Mouse (Mus musculus): Measurements from ENCODE around the gene Ccdc157. TPM values are rescaled to one million over a fixed set of nuclear protein-coding genes. Genes with fewer than 3 reads are reported as not detected.
"Not testable (repeated sequence)": the region's sequence is repeated elsewhere in the genome, so short reads cannot be mapped to it uniquely, and the experiment has no call there.

The Ccdc157 gene
- polyA plus RNA-seq, 1 experiment from 2014 or later, result 2.4 TPM

GRCm38 (mm10) chr11:4186486-4187317, 26.6 kb upstream of the Ccdc157 start, which contains the start of gene Tbc1d10a:
Gene Tbc1d10a (plus strand): TSS chr11:4186789.
- Histone ChIP-seq H3K4me1 (ENCODE audit: control insufficient read depth, insufficient read depth, low read length) (peaks cover 4% of the 10 kb centered on the region), H3K9ac (ENCODE audit: low read length) (peak within 1 kb of the TSS; percentile 86), H3K4me3 (ENCODE audit: low read depth, low read length) (peak within 1 kb of the TSS; percentile 73), H3K36me3 (ENCODE audit: control insufficient read depth, insufficient read depth, low read length) (peaks cover 16% of the 10 kb centered on the region), H3K4me2 (ENCODE audit: low read length) (peak within 1 kb of the TSS; percentile 89), H3K9me3 (replicated peaks; ENCODE audit: control insufficient read depth, low read length) (no peaks in the 10 kb centered on the region), H3K27ac (ENCODE audit: low read depth, low read length) (peak within 1 kb of the TSS; percentile 33; the same call in 1 of the 2 replicates), H3K27me3 (replicated peaks; ENCODE audit: control insufficient read depth, insufficient read depth, low read length) (no peaks in the 10 kb centered on the region)
- ATAC-seq (peak; percentile 99), DNase-seq (ENCODE audit: low spot score) (peak; percentile 99)
- WGBS, result under 1% methylated on average over 56 of the region's 71 CpGs

- not testable (repeated sequence) for H3K9me3 ChIP-seq (replicated peaks; ENCODE audit: control insufficient read depth, low read length); H3K4me2 ChIP-seq (ENCODE audit: low read length); H3K4me1 ChIP-seq (ENCODE audit: control insufficient read depth, insufficient read depth, low read length); DNase-seq (ENCODE audit: low spot score); H3K27ac ChIP-seq (ENCODE audit: low read depth, low read length); H3K9ac ChIP-seq (ENCODE audit: low read length); H3K4me3 ChIP-seq (ENCODE audit: low read depth, low read length); ATAC-seq; H3K27me3 ChIP-seq (replicated peaks; ENCODE audit: control insufficient read depth, insufficient read depth, low read length)
- peaks cover 28% of the 10 kb centered on the region for H3K36me3 ChIP-seq (ENCODE audit: control insufficient read depth, insufficient read depth, low read length)
- WGBS, result 93% methylated on average over 6 of the region's 6 CpGs
Observed at GRCm38 (mm10) chr11:4185480-4185879, 25.4 kb upstream of the Ccdc157 start.

GRCm38 (mm10) chr11:4184251-4184952, 24.3 kb upstream of the Ccdc157 start:
- DNase-seq (ENCODE audit: low spot score) (no peak), ATAC-seq (no peak)
- Histone ChIP-seq H3K4me3 (ENCODE audit: low read depth, low read length) (no peak overlapping the region), H3K9me3 (replicated peaks; ENCODE audit: control insufficient read depth, low read length) (no peaks in the 10 kb centered on the region), H3K9ac (ENCODE audit: low read length) (no peak overlapping the region), H3K4me1 (ENCODE audit: control insufficient read depth, insufficient read depth, low read length) (peaks cover 4% of the 10 kb centered on the region), H3K4me2 (ENCODE audit: low read length) (no peak overlapping the region), H3K27ac (ENCODE audit: low read depth, low read length) (no peak overlapping the region), H3K36me3 (ENCODE audit: control insufficient read depth, insufficient read depth, low read length) (peaks cover 39% of the 10 kb centered on the region), H3K27me3 (replicated peaks; ENCODE audit: control insufficient read depth, insufficient read depth, low read length) (no peaks in the 10 kb centered on the region)
- 62% methylated on average over 4 of the region's 4 CpGs for WGBS

- H3K9me3 ChIP-seq (replicated peaks; ENCODE audit: control insufficient read depth, low read length), result no peaks in the 10 kb centered on the region
- H3K27me3 ChIP-seq (replicated peaks; ENCODE audit: control insufficient read depth, insufficient read depth, low read length), result no peaks in the 10 kb centered on the region
- H3K36me3 ChIP-seq (ENCODE audit: control insufficient read depth, insufficient read depth, low read length), result peaks cover 47% of the 10 kb centered on the region
- no peak overlapping the region for H3K4me3 ChIP-seq (ENCODE audit: low read depth, low read length)
- H3K9ac ChIP-seq (ENCODE audit: low read length), result no peak overlapping the region
- DNase-seq (ENCODE audit: low spot score) (peak; percentile 63), ATAC-seq (no peak)
- no peak overlapping the region for H3K4me2 ChIP-seq (ENCODE audit: low read length)
- peaks cover 4% of the 10 kb centered on the region for H3K4me1 ChIP-seq (ENCODE audit: control insufficient read depth, insufficient read depth, low read length)
- no peak overlapping the region for H3K27ac ChIP-seq (ENCODE audit: low read depth, low read length)
Observed at GRCm38 (mm10) chr11:4183511-4183910, 23.4 kb upstream of the Ccdc157 start.

- ATAC-seq, result no peak
Observed at GRCm38 (mm10) chr11:4182061-4182460, 22.0 kb upstream of the Ccdc157 start.

GRCm38 (mm10) chr11:4177716-4178115, 17.6 kb upstream of the Ccdc157 start:
- Histone ChIP-seq H3K9ac (ENCODE audit: low read length) (no peak overlapping the region), H3K27ac (ENCODE audit: low read depth, low read length) (no peak overlapping the region), H3K36me3 (ENCODE audit: control insufficient read depth, insufficient read depth, low read length) (peaks cover 100% of the 10 kb centered on the region), H3K9me3 (replicated peaks; ENCODE audit: control insufficient read depth, low read length) (no peaks in the 10 kb centered on the region), H3K27me3 (replicated peaks; ENCODE audit: control insufficient read depth, insufficient read depth, low read length) (no peaks in the 10 kb centered on the region), H3K4me2 (ENCODE audit: low read length) (no peak overlapping the region), H3K4me1 (ENCODE audit: control insufficient read depth, insufficient read depth, low read length) (no peaks in the 10 kb centered on the region), H3K4me3 (ENCODE audit: low read depth, low read length) (no peak overlapping the region)
- ATAC-seq, result no peak
- no peak for DNase-seq (ENCODE audit: low spot score)
- WGBS, result 88% methylated on average over 4 of the region's 4 CpGs

More at GRCm38 (mm10) chr11:4182061-4182460, 22.0 kb upstream of the Ccdc157 start:
- H3K9ac ChIP-seq (ENCODE audit: low read length), result no peak overlapping the region
- no peaks in the 10 kb centered on the region for H3K4me1 ChIP-seq (ENCODE audit: control insufficient read depth, insufficient read depth, low read length)
- 8% methylated on average over 1 of the region's 1 CpGs for WGBS
- H3K4me2 ChIP-seq (ENCODE audit: low read length), result no peak overlapping the region
- no peak overlapping the region for H3K27ac ChIP-seq (ENCODE audit: low read depth, low read length)
- H3K4me3 ChIP-seq (ENCODE audit: low read depth, low read length), result no peak overlapping the region
- DNase-seq (ENCODE audit: low spot score), result no peak
- H3K9me3 ChIP-seq (replicated peaks; ENCODE audit: control insufficient read depth, low read length), result no peaks in the 10 kb centered on the region
- no peaks in the 10 kb centered on the region for H3K27me3 ChIP-seq (replicated peaks; ENCODE audit: control insufficient read depth, insufficient read depth, low read length)
- peaks cover 62% of the 10 kb centered on the region for H3K36me3 ChIP-seq (ENCODE audit: control insufficient read depth, insufficient read depth, low read length)

GRCm38 (mm10) chr11:4174586-4174985, 14.5 kb upstream of the Ccdc157 start:
- no peak for ATAC-seq

GRCm38 (mm10) chr11:4166467-4167090, 6.5 kb upstream of the Ccdc157 start:
- WGBS, result 94% methylated on average over 7 of the region's 7 CpGs
- H3K9me3 ChIP-seq (replicated peaks; ENCODE audit: control insufficient read depth, low read length), result no peaks in the 10 kb centered on the region
- peaks cover 7% of the 10 kb centered on the region for H3K4me1 ChIP-seq (ENCODE audit: control insufficient read depth, insufficient read depth, low read length)
- no peak for DNase-seq (ENCODE audit: low spot score)
- H3K4me3 ChIP-seq (ENCODE audit: low read depth, low read length), result no peak overlapping the region
- no peak for ATAC-seq
- no peak overlapping the region for H3K9ac ChIP-seq (ENCODE audit: low read length)
- H3K27ac ChIP-seq (ENCODE audit: low read depth, low read length), result no peak overlapping the region
- no peaks in the 10 kb centered on the region for H3K27me3 ChIP-seq (replicated peaks; ENCODE audit: control insufficient read depth, insufficient read depth, low read length)
- H3K36me3 ChIP-seq (ENCODE audit: control insufficient read depth, insufficient read depth, low read length), result peaks cover 97% of the 10 kb centered on the region
- no peak overlapping the region for H3K4me2 ChIP-seq (ENCODE audit: low read length)

More at GRCm38 (mm10) chr11:4174586-4174985, 14.5 kb upstream of the Ccdc157 start:
- Histone ChIP-seq H3K4me2 (ENCODE audit: low read length) (no peak overlapping the region), H3K27ac (ENCODE audit: low read depth, low read length) (no peak overlapping the region), H3K27me3 (replicated peaks; ENCODE audit: control insufficient read depth, insufficient read depth, low read length) (no peaks in the 10 kb centered on the region), H3K9ac (ENCODE audit: low read length) (no peak overlapping the region), H3K36me3 (ENCODE audit: control insufficient read depth, insufficient read depth, low read length) (peaks cover 100% of the 10 kb centered on the region), H3K4me1 (ENCODE audit: control insufficient read depth, insufficient read depth, low read length) (no peaks in the 10 kb centered on the region), H3K4me3 (ENCODE audit: low read depth, low read length) (no peak overlapping the region), H3K9me3 (replicated peaks; ENCODE audit: control insufficient read depth, low read length) (no peaks in the 10 kb centered on the region)
- DNase-seq (ENCODE audit: low spot score), result no peak
- 92% methylated on average over 5 of the region's 5 CpGs for WGBS
